Mouse (Mus musculus) megakaryocyte, embryonic 14.5 days (primary cell): ENCODE results near the gene Lrrk2.

ENCODE experiments used
- FLI1 ChIP-seq: IDR thresholded peaks from 2 replicates; pipeline ENCODE4 v1.6.1; 2012; ENCODE audit warnings: low read length, inconsistent platforms, mixed read lengths
- GATA1 ChIP-seq: IDR thresholded peaks from 3 replicates; pipeline ENCODE4 v1.6.1; 2012; ENCODE audit warnings: mixed read lengths, low read length, inconsistent platforms, borderline replicate concordance

- TF ChIP-seq GATA1 (no peak), FLI1 (no peak)
Measured at GRCm38 (mm10) chr15:91806463-91806862, 133.5 kb downstream of the Lrrk2 start.
